Mouse (Mus musculus): ENCODE results near the gene Kif20b. TPM values are rescaled to one million over a fixed set of nuclear protein-coding genes. Genes with fewer than 3 reads are reported as not detected.
A peak's percentile ranks its signal among the peaks of the same experiment; 100 is the strongest.

The Kif20b gene
- polyA plus RNA-seq, 1 experiment = 0.30 TPM

GRCm38 (mm10) chr19:34920531-34920930 is 1.6 kb upstream of the Kif20b start:
- no peaks in the 10 kb centered on the region for H3K36me3 ChIP-seq (ENCODE audit: control insufficient read depth, insufficient read depth, low read length)
- no peak overlapping the region for H3K4me3 ChIP-seq (ENCODE audit: insufficient read depth, low read depth, low read length)
- H3K27ac ChIP-seq (ENCODE audit: insufficient read depth, low read depth, low read length) = peak overlapping the region; percentile 88
- 70% methylated on average over 3 of the region's 3 CpGs for WGBS
- DNase-seq = no peak
- H3K27me3 ChIP-seq (replicated peaks; ENCODE audit: control insufficient read depth, insufficient read depth, low read length) = no peaks in the 10 kb centered on the region
- TF ChIP-seq POLR2A (IDR thresholded peaks at IDR 0.05; ENCODE audit: low read depth, low read length) = no peak
- no peak for TF ChIP-seq CTCF (conservative IDR thresholded peaks at IDR 0.05; ENCODE audit: insufficient read depth, insufficient read length, low read depth, low read length)
- no peaks in the 10 kb centered on the region for H3K4me1 ChIP-seq (ENCODE audit: control insufficient read depth, insufficient read depth, low read length)

- Histone ChIP-seq H3K4me3 (ENCODE audit: insufficient read depth, low read depth, low read length) (peak overlapping the region; percentile 94), H3K4me1 (ENCODE audit: control insufficient read depth, insufficient read depth, low read length) (no peaks in the 10 kb centered on the region), H3K36me3 (ENCODE audit: control insufficient read depth, insufficient read depth, low read length) (no peaks in the 10 kb centered on the region), H3K27me3 (replicated peaks; ENCODE audit: control insufficient read depth, insufficient read depth, low read length) (no peaks in the 10 kb centered on the region), H3K27ac (ENCODE audit: insufficient read depth, low read depth, low read length) (peak overlapping the region; percentile 88; the same call in 1 of the 2 replicates)
- 24% methylated on average over 7 of the region's 7 CpGs for WGBS
- TF ChIP-seq CTCF (conservative IDR thresholded peaks at IDR 0.05; ENCODE audit: insufficient read depth, insufficient read length, low read depth, low read length) (no peak), POLR2A (IDR thresholded peaks at IDR 0.05; ENCODE audit: low read depth, low read length) (no peak)
- DNase-seq = no peak
Observed at GRCm38 (mm10) chr19:34921253-34921651, 909 bp upstream of the Kif20b start.

- DNase-seq = no peak
- WGBS = under 1% methylated on average over 9 of the region's 9 CpGs
- H3K36me3 ChIP-seq (ENCODE audit: control insufficient read depth, insufficient read depth, low read length) = no peaks in the 10 kb centered on the region
- TF ChIP-seq POLR2A (IDR thresholded peaks at IDR 0.05; ENCODE audit: low read depth, low read length) (no peak), CTCF (conservative IDR thresholded peaks at IDR 0.05; ENCODE audit: insufficient read depth, insufficient read length, low read depth, low read length) (no peak)
- H3K27ac ChIP-seq (ENCODE audit: insufficient read depth, low read depth, low read length) = no peak overlapping the region
- no peaks in the 10 kb centered on the region for H3K4me1 ChIP-seq (ENCODE audit: control insufficient read depth, insufficient read depth, low read length)
- no peaks in the 10 kb centered on the region for H3K27me3 ChIP-seq (replicated peaks; ENCODE audit: control insufficient read depth, insufficient read depth, low read length)
- H3K4me3 ChIP-seq (ENCODE audit: insufficient read depth, low read depth, low read length) = peak overlapping the region; percentile 94
Observed at GRCm38 (mm10) chr19:34922603-34922963, 422 bp downstream of the Kif20b start.

- no peak for TF ChIP-seq POLR2A (IDR thresholded peaks at IDR 0.05; ENCODE audit: low read depth, low read length)
- TF ChIP-seq CTCF (conservative IDR thresholded peaks at IDR 0.05; ENCODE audit: insufficient read depth, insufficient read length, low read depth, low read length) = no peak
- no peaks in the 10 kb centered on the region; the same call in 1 of the 2 replicates for H3K27me3 ChIP-seq (replicated peaks; ENCODE audit: control insufficient read depth, insufficient read depth, low read length)
- H3K36me3 ChIP-seq (ENCODE audit: control insufficient read depth, insufficient read depth, low read length) = no peaks in the 10 kb centered on the region
- peak overlapping the region; percentile 68 for H3K27ac ChIP-seq (ENCODE audit: insufficient read depth, low read depth, low read length)
- peaks cover 3% of the 10 kb centered on the region; the same call in 1 of the 2 replicates for H3K4me1 ChIP-seq (ENCODE audit: control insufficient read depth, insufficient read depth, low read length)
- DNase-seq = peak; percentile 24
- WGBS = 77% methylated on average over 1 of the region's 1 CpGs
- H3K4me3 ChIP-seq (ENCODE audit: insufficient read depth, low read depth, low read length) = no peak overlapping the region
Observed at GRCm38 (mm10) chr19:34947206-34947605, 25.0 kb downstream of the Kif20b start.

DNA sequence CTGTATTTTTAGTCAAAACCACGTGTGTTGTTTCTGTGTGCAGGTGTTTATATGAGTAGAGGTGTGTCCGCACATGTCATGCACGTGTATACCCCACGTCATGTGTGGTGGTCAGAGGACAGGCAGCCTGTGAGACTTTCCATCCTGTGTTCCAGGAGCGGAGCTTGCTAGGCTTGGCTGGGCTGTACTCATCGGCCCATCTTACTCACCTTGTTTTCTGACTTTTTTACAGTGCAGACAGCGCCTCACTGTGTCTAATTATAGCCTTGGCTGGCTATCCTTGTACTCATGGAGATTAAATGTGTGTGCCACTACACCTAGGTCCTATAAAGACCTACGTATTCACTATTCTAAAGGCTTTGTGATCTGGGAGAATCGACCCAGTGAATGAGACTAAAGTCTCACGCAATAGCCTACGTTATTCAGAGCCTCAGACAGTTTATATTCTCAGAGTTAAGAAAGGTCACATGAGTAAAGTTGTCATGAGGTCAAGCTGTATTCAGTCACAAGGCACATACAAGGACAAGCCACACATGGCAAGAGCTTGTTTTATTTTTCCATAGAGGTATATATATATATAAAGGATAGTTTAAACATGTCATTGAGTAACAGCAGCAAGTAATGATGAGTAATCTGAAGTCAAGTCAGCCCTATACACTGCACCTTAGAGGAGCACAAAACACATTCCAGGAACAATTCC is 31.8 kb downstream of the Kif20b start:
- Histone ChIP-seq H3K27me3 (replicated peaks; ENCODE audit: control insufficient read depth, insufficient read depth, low read length) (no peaks in the 10 kb centered on the region; the same call in 1 of the 2 replicates), H3K27ac (ENCODE audit: insufficient read depth, low read depth, low read length) (peak overlapping the region; percentile 31; the same call in 1 of the 2 replicates), H3K36me3 (ENCODE audit: control insufficient read depth, insufficient read depth, low read length) (no peaks in the 10 kb centered on the region), H3K4me3 (ENCODE audit: insufficient read depth, low read depth, low read length) (no peak overlapping the region), H3K4me1 (ENCODE audit: control insufficient read depth, insufficient read depth, low read length) (no peaks in the 10 kb centered on the region)
- peak; percentile 28 for DNase-seq
- 87% methylated on average over 11 of the region's 11 CpGs for WGBS
- TF ChIP-seq CTCF (conservative IDR thresholded peaks at IDR 0.05; ENCODE audit: insufficient read depth, insufficient read length, low read depth, low read length) = no peak
- no peak for TF ChIP-seq POLR2A (IDR thresholded peaks at IDR 0.05; ENCODE audit: low read depth, low read length)

GRCm38 (mm10) chr19:34959369-34959768 is 37.2 kb downstream of the Kif20b start:
- TF ChIP-seq CTCF (conservative IDR thresholded peaks at IDR 0.05; ENCODE audit: insufficient read depth, insufficient read length, low read depth, low read length) (no peak), POLR2A (IDR thresholded peaks at IDR 0.05; ENCODE audit: low read depth, low read length) (no peak)
- 77% methylated on average over 11 of the region's 11 CpGs for WGBS
- no peaks in the 10 kb centered on the region for H3K4me1 ChIP-seq (ENCODE audit: control insufficient read depth, insufficient read depth, low read length)
- no peak overlapping the region for H3K27ac ChIP-seq (ENCODE audit: insufficient read depth, low read depth, low read length)
- H3K4me3 ChIP-seq (ENCODE audit: insufficient read depth, low read depth, low read length) = no peak overlapping the region
- peaks cover 2% of the 10 kb centered on the region; the same call in 1 of the 2 replicates for H3K36me3 ChIP-seq (ENCODE audit: control insufficient read depth, insufficient read depth, low read length)
- no peaks in the 10 kb centered on the region for H3K27me3 ChIP-seq (replicated peaks; ENCODE audit: control insufficient read depth, insufficient read depth, low read length)
- no peak for DNase-seq

- WGBS = 82% methylated on average over 2 of the region's 2 CpGs
- TF ChIP-seq POLR2A (IDR thresholded peaks at IDR 0.05; ENCODE audit: low read depth, low read length) = no peak
- no peak for TF ChIP-seq CTCF (conservative IDR thresholded peaks at IDR 0.05; ENCODE audit: insufficient read depth, insufficient read length, low read depth, low read length)
Observed at GRCm38 (mm10) chr19:34984742-34985141, 62.6 kb downstream of the Kif20b start.

More at GRCm38 (mm10) chr19:34984742-34985141, 62.6 kb downstream of the Kif20b start:
- Histone ChIP-seq H3K27ac (ENCODE audit: insufficient read depth, low read depth, low read length) (no peak overlapping the region), H3K4me3 (ENCODE audit: insufficient read depth, low read depth, low read length) (no peak overlapping the region), H3K36me3 (ENCODE audit: control insufficient read depth, insufficient read depth, low read length) (no peaks in the 10 kb centered on the region), H3K4me1 (ENCODE audit: control insufficient read depth, insufficient read depth, low read length) (no peaks in the 10 kb centered on the region), H3K27me3 (replicated peaks; ENCODE audit: control insufficient read depth, insufficient read depth, low read length) (no peaks in the 10 kb centered on the region)
- no peak for DNase-seq

All from kidney, adult 2 months (tissue).